Mouse (Mus musculus) cerebellum, adult 2 months (tissue): ENCODE data around the gene Sv2b.

Experiments used
- CTCF ChIP-seq: fragments of 200-500 bp; IDR thresholded peaks from 2 replicates; pipeline ENCODE4 v1.5.1; 2011; ENCODE audit warnings: low read depth, mild to moderate bottlenecking, control low read depth, low read length, moderate library complexity, borderline replicate concordance; ENCODE audit not compliant: insufficient read depth
- POLR2A ChIP-seq: fragments of 200-500 bp; IDR thresholded peaks from 2 replicates; pipeline ENCODE4 v1.6.1; 2011; ENCODE audit warnings: low read length, control low read depth, borderline replicate concordance; ENCODE audit not compliant: insufficient read depth

DNA sequence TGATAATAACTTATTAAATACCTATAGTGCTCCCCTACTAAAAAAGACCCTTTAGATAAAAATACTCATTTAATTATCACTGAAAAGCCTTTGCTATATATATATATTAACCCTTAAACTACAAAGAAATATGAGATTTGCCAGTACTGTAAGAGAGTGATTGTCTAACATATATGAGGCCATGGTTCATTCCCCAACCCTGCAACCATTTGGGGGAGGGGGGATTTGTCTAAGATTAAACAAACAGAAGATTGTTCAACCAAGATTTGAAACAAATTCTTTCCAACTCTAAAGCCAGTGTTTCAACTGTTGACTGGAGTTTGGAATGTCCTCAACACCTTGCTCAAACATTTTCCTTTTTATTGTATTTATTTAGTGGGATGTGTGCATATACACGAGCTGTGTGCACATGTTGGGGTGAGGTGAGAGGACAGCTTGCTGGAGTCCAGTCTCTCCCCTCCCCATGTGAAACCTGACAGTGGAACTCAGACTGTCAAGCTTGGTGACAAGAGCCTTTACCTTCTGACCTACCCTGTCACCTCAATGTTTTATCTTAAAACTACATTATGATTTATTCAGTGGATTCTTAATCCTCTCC is 43.8 kb upstream of the Sv2b start:
- TF ChIP-seq CTCF (no peak), POLR2A (no peak)
